Mouse (Mus musculus) CH12.LX (cell line): ENCODE measurements at regions not wholly inside any gene's neighbourhood (a gene's known extent, or its start where the extent isn't known, plus 50 kb on each side); places are given as distances from the start of the nearest gene placed in this dataset.

Experiments used
- DNase-seq: peaks from one replicate; pipeline ENCODE4 v3.0.0-alpha.2; 2013; ENCODE audit errors: extremely low read depth
- H3K27ac ChIP-seq: 2 replicates; pipeline ENCODE4 v1.5.1; 2012; ENCODE audit warnings: low read depth, mild to moderate bottlenecking, control low read depth, moderate library complexity; ENCODE audit not compliant: insufficient read depth
- H3K27me3 ChIP-seq: replicated peaks from 2 replicates; pipeline ENCODE3; 2012; ENCODE audit warnings: inconsistent platforms
- H3K36me3 ChIP-seq, 2 experiments: replicated peaks in 1 of 2; 2 replicates each; pipeline versions ENCODE3 to v1.6.1; 2012; ENCODE audit warnings: inconsistent platforms in 1 of 2, low read length in 1 of 2, mild to moderate bottlenecking in 1 of 2, mixed read lengths in 1 of 2, moderate library complexity in 1 of 2; ENCODE audit not compliant: control insufficient read depth in 1 of 2, insufficient read depth in 1 of 2
- H3K4me1 ChIP-seq, 2 experiments: 2 replicates each; pipeline ENCODE4 v1.6.1; 2012; ENCODE audit warnings: inconsistent platforms in 1 of 2, moderate library complexity in 1 of 2; ENCODE audit not compliant: insufficient read depth in 2 of 2, control insufficient read depth in 1 of 2
- H3K4me2 ChIP-seq: 2 replicates; pipeline ENCODE4 v1.6.1; 2012; ENCODE audit warnings: low read depth, mild to moderate bottlenecking, control low read depth; ENCODE audit not compliant: poor library complexity, insufficient read depth, severe bottlenecking
- H3K4me3 ChIP-seq, 3 experiments: fragments of 150-350 bp in 1 of 3; sonication (generic) in 1 of 3; replicated peaks in 1 of 3; 2 replicates each; pipeline versions ENCODE3 to v1.5.1; 2011 to 2012; ENCODE audit warnings: low read depth in 2 of 3, low read length in 2 of 3, mild to moderate bottlenecking in 2 of 3, moderate library complexity in 2 of 3, control low read depth in 1 of 3, improper control_type of control experiment in 1 of 3, inconsistent platforms in 1 of 3, mixed read lengths in 1 of 3; ENCODE audit not compliant: poor library complexity in 1 of 3
- H3K79me2 ChIP-seq: replicated peaks from 2 replicates; pipeline ENCODE4 v1.6.1; 2012; ENCODE audit warnings: mild to moderate bottlenecking, moderate library complexity; ENCODE audit not compliant: control insufficient read depth, poor library complexity, insufficient read depth, severe bottlenecking; ENCODE audit errors: extremely low read depth
- H3K9ac ChIP-seq: 2 replicates; pipeline ENCODE4 v1.6.1; 2012; ENCODE audit warnings: low read depth, mild to moderate bottlenecking, control low read depth, moderate library complexity; ENCODE audit not compliant: insufficient read depth
- H3K9me3 ChIP-seq: replicated peaks from 2 replicates; pipeline ENCODE3; 2012; ENCODE audit warnings: low read length, inconsistent platforms, mixed read lengths
- BHLHE40 ChIP-seq: IDR thresholded peaks from 2 replicates; pipeline ENCODE4 v1.6.1; 2011; ENCODE audit warnings: mild to moderate bottlenecking, low read depth, low read length, improper control_type of control experiment
- CHD1 ChIP-seq: IDR thresholded peaks from 2 replicates; pipeline ENCODE4 v1.6.1; 2012; ENCODE audit warnings: low read depth, low read length, improper control_type of control experiment, inconsistent platforms
- CTCF ChIP-seq, 2 experiments: IDR thresholded peaks in 1 of 2; conservative IDR thresholded peaks in 1 of 2; 2 replicates each; pipeline ENCODE4 v1.5.1; 2011 to 2012; ENCODE audit warnings: low read depth in 2 of 2, low read length in 2 of 2, improper control_type of control experiment in 1 of 2, inconsistent platforms in 1 of 2, mild to moderate bottlenecking in 1 of 2, moderate library complexity in 1 of 2
- E2F4 ChIP-seq: IDR thresholded peaks from 2 replicates; pipeline ENCODE4 v1.6.1; 2011; ENCODE audit warnings: low read depth, low read length, improper control_type of control experiment; ENCODE audit not compliant: insufficient replicate concordance
- ELF1 ChIP-seq: IDR thresholded peaks from 2 replicates; pipeline ENCODE4 v1.6.1; 2014; ENCODE audit warnings: low read depth, mild to moderate bottlenecking, inconsistent platforms, low read length, improper control_type of control experiment
- ETS1 ChIP-seq: conservative IDR thresholded peaks from 2 replicates; pipeline ENCODE4 v1.6.1; 2012; ENCODE audit warnings: low read depth, mild to moderate bottlenecking, inconsistent platforms, low read length, improper control_type of control experiment, moderate library complexity
- GABPA ChIP-seq: IDR thresholded peaks from 2 replicates; pipeline ENCODE4 v1.6.1; 2012; ENCODE audit warnings: low read depth, low read length, improper control_type of control experiment, inconsistent platforms; ENCODE audit not compliant: insufficient replicate concordance
- HCFC1 ChIP-seq: IDR thresholded peaks from 2 replicates; pipeline ENCODE4 v1.6.1; 2012; ENCODE audit warnings: low read depth, mild to moderate bottlenecking, inconsistent platforms, low read length, improper control_type of control experiment
- IRF4 ChIP-seq: IDR thresholded peaks from 2 replicates; pipeline ENCODE4 v1.6.1; 2014; ENCODE audit warnings: low read depth, mild to moderate bottlenecking, inconsistent platforms, low read length, improper control_type of control experiment
- JUN ChIP-seq: IDR thresholded peaks from 2 replicates; pipeline ENCODE4 v1.6.1; 2011; ENCODE audit warnings: low read depth, mild to moderate bottlenecking, low read length, improper control_type of control experiment, moderate library complexity; ENCODE audit not compliant: insufficient read depth
- JUND ChIP-seq: conservative IDR thresholded peaks from 2 replicates; pipeline ENCODE4 v1.6.1; 2011; ENCODE audit warnings: low read depth, low read length, improper control_type of control experiment
- KAT2A ChIP-seq: IDR thresholded peaks from 2 replicates; pipeline ENCODE4 v1.6.1; 2012; ENCODE audit warnings: low read length, improper control_type of control experiment, inconsistent platforms; ENCODE audit not compliant: insufficient replicate concordance
- MAFK ChIP-seq: IDR thresholded peaks from 2 replicates; pipeline ENCODE4 v1.6.1; 2011; ENCODE audit warnings: low read length, improper control_type of control experiment; ENCODE audit not compliant: insufficient replicate concordance
- MAX ChIP-seq: IDR thresholded peaks from 2 replicates; pipeline ENCODE4 v1.6.1; 2011; ENCODE audit warnings: low read length, improper control_type of control experiment
- MAZ ChIP-seq: IDR thresholded peaks from 2 replicates; pipeline ENCODE4 v1.6.1; 2012; ENCODE audit warnings: low read depth, mild to moderate bottlenecking, inconsistent platforms, low read length, improper control_type of control experiment, moderate library complexity
- MXI1 ChIP-seq: IDR thresholded peaks from 2 replicates; pipeline ENCODE4 v1.6.1; 2011; ENCODE audit warnings: mild to moderate bottlenecking, low read depth, low read length, improper control_type of control experiment
- MYC ChIP-seq: IDR thresholded peaks from 2 replicates; pipeline ENCODE4 v1.6.1; 2011; ENCODE audit warnings: low read depth, mild to moderate bottlenecking, improper control_type of control experiment, low read length
- NRF1 ChIP-seq: IDR thresholded peaks from 2 replicates; pipeline ENCODE4 v1.6.1; 2014; ENCODE audit warnings: low read depth, mild to moderate bottlenecking, inconsistent platforms, low read length, improper control_type of control experiment, moderate library complexity
- PAX5 ChIP-seq: IDR thresholded peaks from 2 replicates; pipeline ENCODE4 v1.6.1; 2012; ENCODE audit warnings: low read length, inconsistent platforms, mixed read lengths
- POLR2A ChIP-seq: IDR thresholded peaks from 2 replicates; pipeline ENCODE4 v1.6.1; 2011; ENCODE audit warnings: low read depth, mild to moderate bottlenecking, improper control_type of control experiment, low read length
- POLR2AphosphoS2 ChIP-seq: IDR thresholded peaks from 2 replicates; pipeline ENCODE4 v1.6.1; 2011; ENCODE audit warnings: low read depth, low read length, improper control_type of control experiment
- RAD21 ChIP-seq: IDR thresholded peaks from 2 replicates; pipeline ENCODE4 v1.6.1; 2011; ENCODE audit warnings: low read depth, mild to moderate bottlenecking, low read length, improper control_type of control experiment, moderate library complexity
- RCOR1 ChIP-seq: conservative IDR thresholded peaks from 2 replicates; pipeline ENCODE4 v1.6.1; 2012; ENCODE audit warnings: low read depth, mild to moderate bottlenecking, inconsistent platforms, low read length, improper control_type of control experiment
- SIN3A ChIP-seq: IDR thresholded peaks from 2 replicates; pipeline ENCODE4 v1.6.1; 2012; ENCODE audit warnings: low read length, improper control_type of control experiment, inconsistent platforms
- SMC3 ChIP-seq: IDR thresholded peaks from 2 replicates; pipeline ENCODE4 v1.6.1; 2011; ENCODE audit warnings: low read depth, low read length, improper control_type of control experiment
- TBP ChIP-seq: conservative IDR thresholded peaks from 2 replicates; pipeline ENCODE4 v1.6.1; 2011; ENCODE audit warnings: low read depth, low read length, improper control_type of control experiment
- TCF12 ChIP-seq: IDR thresholded peaks from 2 replicates; pipeline ENCODE4 v1.6.1; 2014; ENCODE audit warnings: low read depth, mild to moderate bottlenecking, inconsistent platforms, low read length, improper control_type of control experiment
- UBTF ChIP-seq: IDR thresholded peaks from 2 replicates; pipeline ENCODE4 v1.6.1; 2012; ENCODE audit warnings: low read depth, mild to moderate bottlenecking, inconsistent platforms, low read length, improper control_type of control experiment, moderate library complexity
- USF1 ChIP-seq: IDR thresholded peaks from 2 replicates; pipeline ENCODE4 v1.6.1; 2014; ENCODE audit warnings: low read depth, mild to moderate bottlenecking, inconsistent platforms, low read length, improper control_type of control experiment
- USF2 ChIP-seq: conservative IDR thresholded peaks from 2 replicates; pipeline ENCODE4 v1.6.1; 2011; ENCODE audit warnings: low read depth, low read length, improper control_type of control experiment
- ZC3H11A ChIP-seq: IDR thresholded peaks from 2 replicates; pipeline ENCODE4 v1.6.1; 2012; ENCODE audit warnings: low read depth, mild to moderate bottlenecking, inconsistent platforms, low read length, improper control_type of control experiment
- ZKSCAN1 ChIP-seq: IDR thresholded peaks from 2 replicates; pipeline ENCODE4 v1.6.1; 2012; ENCODE audit warnings: low read depth, inconsistent platforms, low read length, improper control_type of control experiment, borderline replicate concordance
- ZMIZ1 ChIP-seq: IDR thresholded peaks from 2 replicates; pipeline ENCODE4 v1.6.1; 2012; ENCODE audit warnings: low read depth, mild to moderate bottlenecking, inconsistent platforms, low read length, improper control_type of control experiment
- ZNF384 ChIP-seq: IDR thresholded peaks from 2 replicates; pipeline ENCODE4 v1.6.1; 2012; ENCODE audit warnings: low read depth, low read length, improper control_type of control experiment, inconsistent platforms
- dilution Hi-C: fragments of 300-500 bp; cut with MboI; formaldehyde crosslinking; loops from 2 replicates; pipeline ENCODE4 v1.14.3; 2020; ENCODE audit warnings: low sequenced_read_pairs; ENCODE audit not compliant: extremely low pct_unique_long_range_greater_than_20kb, extremely low pct_ligation_motif_present
- in situ Hi-C: fragments of 300-500 bp; cut with MboI; formaldehyde crosslinking; loops from 3 replicates; pipeline ENCODE4 v1.14.3; 2019; ENCODE audit warnings: low sequenced_read_pairs, low pct_ligation_motif_present, low pct_unique_long_range_greater_than_20kb, mixed read lengths

- TF ChIP-seq MXI1 (no peak), GABPA (no peak), ZKSCAN1 (no peak), USF1 (no peak), PAX5 (no peak), NRF1 (no peak), RAD21 (no peak), ETS1 (peak; percentile 62; the same call in 1 of the 2 replicates), MAZ (0 out of 2 replicates have a peak, but pooled peaks have one; percentile 35), POLR2A (no peak), ZC3H11A (no peak)
Measured at GRCm38 (mm10) chr5:29894606-29895595, 118.0 kb upstream of the Il6 start (continued).

- peaks cover 21 to 84% of the 10 kb centered on the region in 2 experiments for H3K4me1 ChIP-seq
- no peaks in the 10 kb centered on the region for H3K36me3 ChIP-seq
- dilution Hi-C loops: no loop called here
- in situ Hi-C loops: no loop called here
- H3K4me2 ChIP-seq: no peak overlapping the region
- peak; percentile 59 for DNase-seq
- H3K79me2 ChIP-seq: no peaks in the 10 kb centered on the region
- H3K9me3 ChIP-seq: no peaks in the 10 kb centered on the region
- H3K27me3 ChIP-seq: no peaks in the 10 kb centered on the region
- H3K9ac ChIP-seq: peak overlapping the region; percentile 6; the same call in 1 of the 2 replicates
- H3K4me3 ChIP-seq: no peak overlapping the region
- no peak overlapping the region; the same call in 1 of the 2 replicates for H3K27ac ChIP-seq
- TF ChIP-seq ZNF384 (peak; percentile 87), UBTF (no peak), GABPA (no peak), NRF1 (no peak), KAT2A (no peak), ELF1 (no peak), SMC3 (no peak), RAD21 (no peak), IRF4 (peak; percentile 71), MXI1 (no peak), JUND (no peak), HCFC1 (no peak), MAFK (0 out of 2 replicates have a peak, but pooled peaks have one; percentile 23), PAX5 (no peak), MYC (no peak), CHD1 (no peak), ZC3H11A (no peak), BHLHE40 (peak; percentile 39; the same call in 1 of the 2 replicates), POLR2AphosphoS2 (no peak), TBP (no peak), USF2 (no peak), E2F4 (no peak), SIN3A (no peak), JUN (no peak; the same call in 1 of the 2 replicates), MAZ (no peak), CTCF (conservative IDR thresholded peaks at IDR 0.05 in 1 of 2, IDR thresholded peaks at IDR 0.05 in 1 of 2; ENCODE audit: low read depth in 2 of 2, low read length in 2 of 2) (no peak), ZMIZ1 (no peak), RCOR1 (no peak), TCF12 (0 out of 2 replicates have a peak, but pooled peaks have one; percentile 50), MAX (no peak), USF1 (no peak)
Measured at GRCm38 (mm10) chr5:29897617-29898016, 115.3 kb upstream of the Il6 start.
